Mouse (Mus musculus): ENCODE data around the gene Lyar.
A peak's percentile ranks its signal among the peaks of the same experiment; 100 is the strongest.

Gene Lyar

DNA sequence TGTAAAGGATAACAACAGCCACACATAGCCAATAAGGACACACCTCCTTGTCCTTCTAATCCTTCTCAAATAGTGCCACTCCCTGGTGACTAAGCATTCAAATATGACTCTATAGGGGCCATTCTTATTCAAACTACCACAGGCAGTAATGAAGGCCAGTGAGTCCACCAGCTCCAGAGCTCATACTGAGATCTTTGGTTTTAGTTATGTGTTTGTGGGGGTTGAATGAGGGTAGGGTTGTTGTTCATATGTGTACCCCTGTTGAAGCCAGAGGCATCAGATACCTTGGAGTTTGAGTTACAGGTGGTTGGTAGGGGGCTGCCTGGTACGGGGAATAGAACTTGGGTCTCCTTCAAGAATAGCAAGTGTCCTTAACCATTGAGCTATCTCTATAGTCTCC lies 36.3 kb downstream of the Lyar start:
- no peak for DNase-seq

DNA sequence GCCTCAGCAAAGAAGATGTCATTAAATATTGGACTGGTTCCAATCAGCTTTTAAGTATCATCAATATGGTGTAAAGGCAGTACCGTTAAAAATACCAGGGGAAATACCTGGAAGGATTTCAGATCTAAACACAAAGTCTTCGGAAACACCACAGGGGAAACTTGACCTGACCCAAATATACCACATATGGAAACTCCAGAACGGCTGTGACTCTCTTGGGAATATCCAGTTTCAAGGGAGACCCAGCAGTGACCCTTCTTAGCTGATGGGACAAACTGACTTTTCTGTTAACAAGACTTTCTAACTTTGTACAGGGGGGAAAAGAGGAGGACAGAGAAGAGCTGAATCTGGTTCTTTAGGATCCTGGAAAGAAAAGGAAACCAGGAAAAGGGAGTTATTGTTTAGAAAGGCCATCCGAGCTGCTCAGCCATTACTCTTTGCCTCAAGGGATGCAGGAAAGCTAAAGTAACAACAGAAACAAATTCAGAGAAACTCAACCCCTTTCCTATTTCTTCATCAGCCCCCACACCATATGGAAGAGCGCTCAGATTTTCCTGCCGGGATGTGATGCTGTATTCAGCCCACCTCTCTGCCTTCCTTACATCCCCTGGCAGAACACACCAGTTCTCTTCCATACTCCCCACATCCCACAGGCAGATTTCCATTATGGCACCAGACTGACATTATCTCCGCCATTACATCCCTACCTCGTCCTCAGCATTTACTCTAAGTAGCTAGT lies 37.9 kb downstream of the Lyar start:
- no peak for DNase-seq

DNA sequence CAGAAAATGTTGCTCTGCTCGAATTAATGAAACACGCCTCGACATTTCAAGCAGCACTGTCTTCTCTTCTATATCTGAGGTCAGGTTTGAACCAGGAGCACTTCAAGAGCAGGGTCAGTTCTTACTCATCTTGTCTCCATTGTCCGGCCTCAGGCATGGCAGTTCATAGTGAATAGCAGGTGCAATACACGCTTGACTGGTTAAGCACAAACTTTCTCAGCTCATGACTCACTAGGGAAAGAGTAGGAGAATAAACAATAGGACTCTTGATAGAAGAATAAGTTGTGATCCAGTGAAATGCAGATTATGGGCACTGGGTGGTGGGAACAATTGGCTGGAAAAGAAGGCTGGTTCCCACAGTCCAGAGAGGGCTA lies 38.5 kb downstream of the Lyar start:
- DNase-seq: no peak

DNA sequence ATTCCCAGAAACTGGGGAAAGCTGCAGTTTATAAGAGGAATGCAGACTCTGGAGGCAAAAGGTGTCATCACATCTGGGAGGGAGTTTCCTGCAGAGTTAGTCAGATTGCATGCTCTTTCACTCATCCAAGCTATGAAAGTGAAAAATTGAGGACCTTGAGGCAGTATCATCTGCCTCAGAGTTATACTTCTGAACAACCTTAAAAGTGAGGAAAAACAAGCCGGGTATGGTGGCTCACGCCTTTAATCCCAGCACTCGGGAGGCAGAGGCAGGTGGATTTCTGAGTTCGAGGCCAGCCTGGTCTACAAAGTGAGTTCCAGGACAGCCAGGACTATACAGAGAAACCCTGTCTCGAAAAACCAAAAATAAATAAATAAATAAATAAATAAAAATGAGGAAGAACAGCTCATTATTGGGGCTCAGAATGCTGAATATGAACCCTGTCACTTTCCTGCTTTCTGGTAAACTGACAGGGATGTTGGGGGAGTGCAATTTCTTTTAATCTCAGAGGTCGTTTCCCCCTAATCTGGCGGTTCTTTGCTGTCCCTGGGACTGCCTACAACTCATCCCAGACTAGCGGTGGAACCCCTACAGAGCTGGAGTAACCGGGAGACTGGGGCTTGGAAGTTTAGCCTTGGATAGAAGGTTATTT lies 39.3 kb downstream of the Lyar start:
- no peak for DNase-seq

DNA sequence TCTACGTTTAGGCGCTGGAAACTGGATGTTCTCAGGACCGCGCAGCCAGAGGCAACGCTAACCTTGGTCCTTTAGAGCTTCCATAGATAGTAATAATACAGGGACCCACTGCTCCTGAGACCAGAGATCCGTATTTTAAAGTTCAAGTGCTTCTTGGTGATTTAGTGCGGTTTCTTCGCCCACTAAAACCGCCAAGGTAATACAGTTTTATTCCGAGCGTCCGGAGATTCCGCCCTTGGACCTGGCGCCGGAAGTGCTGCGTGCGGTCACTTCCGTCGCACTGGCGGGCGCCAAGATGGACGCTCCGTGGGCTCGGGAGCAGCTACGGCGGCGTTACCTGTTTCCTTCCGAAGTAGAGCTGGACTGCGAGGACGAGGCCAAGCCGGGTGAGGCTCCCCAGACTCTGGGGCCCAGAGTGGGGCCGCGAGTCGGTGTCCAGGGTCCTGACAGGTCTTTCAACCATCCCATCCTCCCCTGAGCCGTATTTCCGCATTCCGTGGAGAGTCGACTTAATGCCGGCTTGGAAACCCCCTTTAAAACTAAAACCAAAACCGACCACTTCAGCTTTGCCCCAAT lies 39.9 kb downstream of the Lyar start, which contains the start of gene Tmem128:
TSS of gene Tmem128 (plus strand) at position 79 of the 576 bp plus-strand sequence.
- peak; percentile 69 for DNase-seq

DNA sequence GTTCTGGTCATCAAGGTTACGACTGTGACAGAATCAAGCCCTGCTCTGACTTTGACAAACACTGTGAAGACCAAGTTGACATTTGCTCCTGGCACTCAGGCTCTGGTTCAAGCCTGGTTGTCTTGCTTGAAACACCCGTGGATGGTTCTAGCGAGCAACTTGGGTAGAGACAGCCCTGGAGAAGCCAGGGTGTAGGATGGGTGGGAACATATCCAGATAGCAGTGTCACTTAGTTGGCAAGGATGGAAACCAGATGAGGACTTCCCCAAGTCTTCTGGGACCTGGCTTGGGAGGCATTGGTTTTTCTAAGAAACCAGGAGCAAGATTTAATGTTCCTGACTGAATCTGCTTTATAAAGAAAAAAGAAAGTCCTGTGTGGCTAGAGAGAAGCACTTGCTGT lies 50.7 kb downstream of the Lyar start:
- no peak for DNase-seq

DNA sequence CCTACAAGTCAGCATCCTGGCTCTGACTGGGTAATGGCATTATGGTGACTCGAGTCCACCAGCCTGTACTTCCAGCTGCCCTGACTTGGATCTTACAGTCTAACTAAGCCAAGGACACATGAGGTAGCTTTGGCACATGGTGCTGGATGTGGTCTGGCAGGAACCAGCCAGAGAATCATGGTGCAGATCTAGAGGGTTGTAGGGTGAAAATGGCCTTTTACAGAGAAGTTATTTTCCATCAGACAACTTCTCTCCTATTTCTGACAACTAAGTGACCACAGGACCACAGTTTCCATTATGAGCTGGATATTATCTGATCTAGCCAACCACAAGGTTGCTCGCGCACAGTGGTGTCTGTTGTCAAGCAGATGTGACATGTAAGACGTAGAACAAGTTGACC lies 53.6 kb downstream of the Lyar start:
- no peak for DNase-seq

DNA sequence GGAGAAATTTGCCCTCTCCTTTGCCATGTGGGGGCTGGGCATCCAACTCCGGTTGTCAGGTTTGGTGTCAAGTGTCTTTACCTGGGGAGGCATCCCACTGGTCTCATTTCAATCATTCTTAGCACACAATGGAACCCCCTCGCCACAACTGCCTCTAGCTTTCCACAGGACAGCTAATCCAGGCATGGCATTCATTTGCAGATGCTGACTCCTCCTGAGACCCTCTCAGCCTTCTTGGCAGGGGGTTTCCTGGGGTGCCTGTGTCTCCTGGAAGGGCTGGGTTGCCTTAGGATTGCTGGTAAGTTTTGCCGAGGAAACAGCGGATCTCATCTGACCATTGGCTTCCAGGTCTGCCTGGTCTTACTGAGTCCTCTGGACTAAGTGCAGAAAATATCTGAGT lies 55.5 kb downstream of the Lyar start, which contains the start of gene Otop1:
TSS of gene Otop1 (plus strand) at position 202 of the 400 bp plus-strand sequence.
- no peak for DNase-seq

DNA sequence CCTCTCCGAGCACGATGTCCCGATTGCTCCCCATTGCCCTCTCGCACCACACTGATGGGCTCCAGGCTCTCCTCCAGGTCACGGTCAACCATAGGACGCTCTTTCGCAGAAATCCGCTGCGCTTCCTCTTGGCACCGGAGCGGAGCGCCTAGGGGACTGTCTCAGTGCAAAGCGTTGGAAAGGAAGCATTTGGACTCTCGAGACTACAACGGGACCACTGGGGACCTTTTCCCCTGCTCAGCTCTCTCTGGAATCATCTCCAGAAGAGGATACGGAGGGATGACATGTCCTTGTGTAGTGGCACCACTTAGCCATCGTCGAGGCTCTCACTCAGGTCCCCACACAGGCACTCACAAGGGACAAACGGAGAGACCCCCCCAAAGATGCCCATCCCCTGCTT lies 56.2 kb downstream of the Lyar start:
- DNase-seq: no peak

DNA sequence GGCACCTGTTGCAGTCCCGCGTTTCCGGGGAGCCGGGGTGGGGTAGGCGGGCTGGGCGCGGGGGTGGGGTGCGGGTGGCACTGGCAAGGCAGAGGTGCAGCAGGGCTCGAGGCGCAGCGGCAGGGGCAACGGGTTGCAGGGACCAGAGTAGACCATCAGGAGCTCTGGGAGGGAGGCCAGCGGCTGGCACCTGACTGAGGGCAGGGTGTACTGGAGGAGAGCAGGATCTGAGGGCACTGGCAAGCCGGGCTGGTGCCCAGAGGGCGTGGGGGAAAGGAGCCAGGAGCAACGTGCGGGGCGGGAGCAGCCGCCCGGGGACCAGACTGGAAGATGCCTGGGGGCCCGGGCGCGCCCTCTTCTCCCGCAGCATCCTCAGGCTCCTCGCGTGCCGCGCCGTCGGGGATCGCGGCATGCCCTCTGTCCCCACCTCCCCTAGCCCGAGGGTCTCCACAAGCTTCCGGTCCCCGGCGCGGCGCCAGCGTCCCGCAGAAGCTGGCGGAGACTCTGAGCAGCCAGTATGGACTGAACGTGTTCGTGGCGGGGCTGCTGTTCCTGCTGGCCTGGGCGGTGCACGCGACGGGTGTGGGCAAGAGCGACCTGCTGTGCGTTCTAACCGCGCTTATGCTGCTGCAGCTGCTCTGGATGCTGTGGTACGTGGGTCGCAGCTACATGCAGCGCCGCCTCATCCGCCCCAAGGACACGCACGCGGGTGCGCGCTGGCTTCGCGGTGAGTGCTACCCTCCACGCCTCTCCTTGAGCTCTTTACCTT lies 57.0 kb downstream of the Lyar start:
- no peak for DNase-seq

DNA sequence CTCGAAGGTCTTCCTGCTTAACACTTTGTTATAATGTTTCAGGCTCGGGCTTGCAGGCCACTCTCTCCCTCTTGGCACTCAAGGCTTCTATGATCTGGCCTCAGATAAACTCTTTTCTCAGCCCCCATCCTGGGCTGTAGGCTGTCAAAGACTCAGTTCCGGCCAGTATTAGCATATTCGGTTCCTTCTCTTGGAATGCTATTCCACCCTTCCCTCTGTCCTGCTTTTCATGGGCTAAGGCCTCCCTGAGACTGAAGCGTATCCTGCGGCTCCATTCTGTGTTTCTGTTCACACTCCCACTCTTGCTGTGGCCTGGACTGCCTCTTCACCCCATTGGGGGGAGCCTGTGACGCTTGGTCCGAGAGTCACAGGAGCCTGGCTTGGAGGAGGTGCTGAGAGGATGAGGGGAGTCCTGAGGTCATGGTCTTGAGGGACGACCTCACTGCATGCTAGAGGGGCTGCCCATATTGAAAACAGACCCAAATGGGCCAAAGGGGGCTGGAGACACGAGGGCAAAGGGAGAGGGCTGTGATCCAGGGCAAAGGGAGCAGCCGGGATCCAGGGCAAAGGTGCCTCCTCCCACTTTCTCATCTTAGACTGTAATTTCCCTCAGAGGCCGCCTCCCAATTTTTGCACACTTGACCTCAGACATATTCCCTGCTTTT lies 57.8 kb downstream of the Lyar start:
- DNase-seq: no peak

DNA sequence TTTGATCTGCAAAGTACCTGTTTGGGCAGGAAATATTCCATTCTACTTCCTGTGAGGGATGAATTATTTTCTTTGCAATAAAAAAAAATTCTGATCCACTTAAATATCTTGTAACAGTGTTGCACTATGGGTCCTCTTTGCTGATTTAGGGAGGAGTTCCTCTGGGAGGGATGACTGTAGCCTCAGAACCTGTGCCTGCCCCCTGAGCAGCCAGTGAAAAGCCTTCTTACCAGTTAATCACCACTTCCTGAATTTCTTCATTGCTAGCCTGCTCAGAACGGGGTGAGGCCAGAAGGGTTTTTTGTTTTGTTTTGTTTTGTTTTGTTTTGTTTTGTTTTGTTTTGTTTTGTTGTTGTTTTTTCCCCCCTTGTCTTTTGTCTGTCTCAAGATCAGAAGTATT lies 59.8 kb downstream of the Lyar start:
- DNase-seq: no peak
